Mouse (Mus musculus) kidney, adult 11 months (tissue): Measurements from ENCODE around the gene Tmem97.

Source experiments
- DNase-seq: peaks from one replicate; pipeline ENCODE4 v3.0.0; 2022

The Tmem97 gene

DNA sequence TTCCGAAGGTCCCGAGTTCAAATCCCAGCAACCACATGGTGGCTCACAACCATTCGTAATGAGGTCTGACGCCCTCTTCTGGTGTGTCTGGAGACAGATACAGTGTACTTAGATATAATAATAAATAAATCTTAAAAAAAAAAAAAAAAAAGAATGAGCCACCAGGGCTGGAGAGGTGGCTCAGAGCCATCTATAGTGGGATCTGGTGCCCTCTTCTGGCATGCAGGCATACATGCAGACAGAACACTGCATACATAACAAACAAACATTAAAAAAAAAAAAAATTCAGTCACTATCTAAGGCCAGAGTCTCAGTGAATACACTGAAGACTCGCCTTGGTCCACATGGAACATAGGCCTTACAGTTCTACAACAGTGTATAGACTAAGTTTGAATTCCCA, 41.4 kb downstream of the Tmem97 start:
- no peak for DNase-seq

DNA sequence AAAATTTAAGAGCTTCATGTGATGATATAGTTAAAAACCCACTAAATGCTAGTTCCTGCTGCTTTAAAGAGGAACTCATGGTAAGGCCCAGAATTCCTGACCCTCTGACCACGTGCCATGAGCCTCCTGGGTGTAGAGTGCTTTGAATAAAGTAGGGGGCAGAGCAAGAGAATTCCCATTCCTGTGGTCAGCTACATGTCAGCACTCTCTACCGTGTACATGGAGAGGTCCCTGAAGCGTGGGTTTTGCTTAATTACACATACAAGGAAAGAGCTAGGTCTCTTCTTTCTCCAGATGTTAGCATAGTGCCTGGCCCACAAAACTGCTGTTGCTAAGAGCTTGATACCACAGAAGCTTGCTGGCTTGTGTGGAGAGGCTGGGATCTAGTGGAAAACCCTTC, 45.1 kb downstream of the Tmem97 start:
- DNase-seq = no peak

DNA sequence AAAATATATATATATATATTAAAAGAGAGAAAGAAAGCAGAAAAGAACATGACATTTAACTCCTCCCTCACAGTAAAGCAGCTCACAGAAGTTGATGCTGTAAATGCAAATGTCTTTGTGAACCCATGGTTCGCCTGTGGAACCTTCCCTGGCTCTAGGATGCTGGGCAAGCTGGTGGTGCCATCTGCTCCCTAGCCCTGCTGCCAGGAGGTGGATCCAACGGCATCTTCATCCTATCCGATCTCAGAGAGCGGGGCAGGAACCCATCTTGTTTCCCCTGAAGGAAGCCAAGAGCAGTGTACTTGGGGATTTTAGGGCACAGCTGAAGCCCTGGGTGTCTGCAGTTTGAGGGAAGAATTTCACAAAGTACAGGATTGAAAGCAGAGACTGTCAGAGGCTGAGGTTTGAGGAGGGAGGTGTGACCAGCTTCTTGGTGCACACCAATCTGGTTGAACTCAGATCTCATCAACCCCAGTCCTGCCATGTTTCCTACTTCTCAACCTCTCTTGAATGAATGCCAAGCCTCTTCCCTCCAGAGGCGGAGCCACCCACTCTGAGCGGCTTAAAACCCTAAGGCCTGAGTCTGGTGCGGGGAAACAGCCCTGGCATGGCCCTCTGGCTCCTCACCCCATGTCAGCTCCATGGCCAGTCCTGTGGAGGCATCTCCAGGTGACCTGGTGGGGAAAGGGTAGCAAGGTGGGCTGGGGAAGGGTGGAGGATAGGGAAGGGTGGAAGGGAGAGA, 47.5 kb downstream of the Tmem97 start, which contains the start of gene Sebox:
TSS of gene Sebox (plus strand) at position 539 of the 742 bp plus-strand sequence.
- DNase-seq = no peak

DNA sequence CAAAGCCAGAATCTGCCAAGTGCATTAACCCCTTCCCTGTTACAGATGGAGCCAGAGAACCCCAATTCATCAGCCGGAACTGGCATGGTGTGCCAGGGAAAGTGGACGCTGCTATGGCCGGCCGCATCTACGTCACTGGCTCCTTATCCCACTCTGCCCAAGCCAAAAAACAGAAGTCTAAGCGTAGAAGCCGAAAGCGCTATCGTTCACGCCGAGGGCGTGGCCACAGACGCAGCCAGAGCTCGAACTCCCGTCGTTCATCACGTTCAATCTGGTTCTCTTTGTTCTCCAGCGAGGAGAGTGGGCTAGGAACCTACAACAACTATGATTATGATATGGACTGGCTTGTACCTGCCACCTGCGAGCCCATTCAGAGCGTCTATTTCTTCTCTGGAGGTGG, 49.0 kb downstream of the Tmem97 start:
- no peak for DNase-seq

DNA sequence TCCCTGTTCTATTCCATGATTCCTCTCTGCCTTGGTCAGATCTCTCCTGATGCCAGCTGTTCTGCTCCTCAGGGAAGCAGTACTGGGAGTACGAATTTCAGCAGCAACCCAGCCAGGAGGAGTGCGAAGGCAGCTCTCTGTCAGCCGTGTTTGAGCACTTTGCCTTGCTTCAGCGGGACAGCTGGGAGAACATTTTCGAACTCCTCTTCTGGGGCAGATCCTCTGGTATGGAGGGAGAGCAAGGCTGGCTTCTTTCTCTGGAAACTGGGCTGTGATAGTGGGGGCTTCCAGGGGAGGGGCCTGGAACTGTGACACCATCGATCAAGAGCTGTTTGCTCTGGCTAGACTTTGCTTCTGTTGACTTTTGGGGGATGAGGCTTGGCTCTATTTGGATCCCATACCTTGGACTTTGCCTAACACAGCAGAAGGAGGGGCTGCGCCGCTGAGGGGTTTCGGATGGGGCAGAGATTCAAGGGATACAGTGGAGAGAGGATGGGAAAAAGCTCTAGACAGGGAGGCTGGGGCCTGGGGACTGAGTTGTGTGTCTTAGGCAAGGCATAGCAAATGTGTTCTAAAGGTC, 49.9 kb downstream of the Tmem97 start:
- DNase-seq = no peak

DNA sequence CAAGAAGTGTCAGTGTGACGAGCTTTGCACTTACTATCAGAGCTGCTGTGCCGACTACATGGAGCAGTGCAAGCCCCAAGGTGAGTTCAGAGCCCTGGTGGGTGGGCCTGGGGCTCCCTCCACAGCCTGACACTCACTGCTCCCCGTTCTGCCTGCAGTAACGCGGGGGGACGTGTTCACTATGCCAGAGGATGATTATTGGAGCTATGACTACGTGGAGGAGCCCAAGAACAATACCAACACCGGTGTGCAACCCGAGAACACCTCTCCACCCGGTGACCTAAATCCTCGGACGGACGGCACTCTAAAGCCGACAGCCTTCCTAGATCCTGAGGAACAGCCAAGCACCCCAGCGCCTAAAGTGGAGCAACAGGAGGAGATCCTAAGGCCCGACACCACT, 51.0 kb downstream of the Tmem97 start:
- no peak for DNase-seq

DNA sequence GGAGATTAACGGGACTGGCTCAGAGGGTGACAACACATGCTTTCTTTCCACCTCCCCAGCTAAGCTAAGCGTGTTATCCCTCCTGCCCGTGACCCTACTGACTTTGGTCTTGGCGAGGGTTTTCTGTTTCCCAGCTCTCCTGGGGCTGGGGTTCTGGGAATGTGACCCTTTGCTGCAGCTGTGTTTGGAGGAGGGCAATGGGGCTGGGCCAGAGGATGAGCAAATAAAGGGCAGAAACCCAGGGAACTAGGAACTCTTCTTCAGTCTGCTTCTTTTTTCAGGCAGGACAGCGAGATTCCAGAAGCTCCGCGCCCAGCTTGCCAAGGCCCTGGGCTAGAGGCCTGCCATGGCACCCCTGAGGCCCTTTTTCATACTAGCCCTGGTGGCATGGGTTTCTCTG, 51.6 kb downstream of the Tmem97 start, which contains the start of gene Vtn:
TSS of gene Vtn (plus strand) at position 88 of the 400 bp plus-strand sequence.
- no peak for DNase-seq

DNA sequence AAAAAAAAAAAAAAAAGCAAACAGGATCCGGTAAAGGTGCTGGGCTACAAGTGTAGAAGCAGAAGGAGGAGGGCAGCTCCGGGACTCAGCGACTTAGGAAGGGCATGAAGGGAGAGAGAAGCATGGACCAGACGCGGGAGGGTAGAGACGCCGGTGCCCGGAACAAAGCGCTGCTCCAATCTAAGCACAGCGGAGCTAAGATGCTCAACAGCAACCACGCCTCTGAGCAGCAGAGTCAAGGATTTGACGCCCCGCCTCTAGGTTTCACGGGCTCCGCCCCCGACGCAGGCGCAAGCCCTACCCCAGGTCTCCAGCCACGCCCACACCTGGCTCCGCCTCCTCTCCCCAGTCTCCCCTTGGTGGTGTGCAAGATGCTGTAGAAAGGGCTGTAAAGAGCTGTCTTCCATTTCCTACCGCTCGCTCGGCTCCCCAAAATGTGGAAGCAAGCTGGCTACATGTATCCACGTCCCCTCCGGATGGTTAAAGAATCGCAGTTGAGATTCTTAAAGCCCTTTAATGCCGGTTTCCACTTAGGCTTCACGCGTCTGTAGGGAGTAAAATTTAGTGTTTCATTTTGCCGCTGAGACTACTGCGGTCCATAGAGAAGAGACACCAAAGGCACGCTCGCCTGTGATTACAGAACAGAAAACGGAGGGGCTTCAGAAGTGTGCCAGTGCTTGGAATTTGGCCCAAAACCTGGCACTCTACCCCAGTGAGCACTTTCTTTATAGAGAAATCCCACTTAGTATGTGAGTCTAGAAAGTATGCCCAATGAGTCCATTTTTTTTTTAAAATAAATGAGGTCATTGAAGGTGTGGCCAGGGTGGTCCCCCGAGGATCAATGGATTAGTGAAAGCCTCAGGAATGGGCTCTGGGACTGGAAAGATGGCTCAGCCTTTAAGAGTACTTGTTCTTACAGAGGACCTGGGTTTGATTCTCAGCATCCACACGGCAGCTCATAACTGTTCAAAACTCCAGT, 52.7 kb downstream of the Tmem97 start, which contains the start of gene Sarm1:
TSS of gene Sarm1 (minus strand) at position 211 of the 979 bp plus-strand sequence.
- peak; percentile 91 for DNase-seq

DNA sequence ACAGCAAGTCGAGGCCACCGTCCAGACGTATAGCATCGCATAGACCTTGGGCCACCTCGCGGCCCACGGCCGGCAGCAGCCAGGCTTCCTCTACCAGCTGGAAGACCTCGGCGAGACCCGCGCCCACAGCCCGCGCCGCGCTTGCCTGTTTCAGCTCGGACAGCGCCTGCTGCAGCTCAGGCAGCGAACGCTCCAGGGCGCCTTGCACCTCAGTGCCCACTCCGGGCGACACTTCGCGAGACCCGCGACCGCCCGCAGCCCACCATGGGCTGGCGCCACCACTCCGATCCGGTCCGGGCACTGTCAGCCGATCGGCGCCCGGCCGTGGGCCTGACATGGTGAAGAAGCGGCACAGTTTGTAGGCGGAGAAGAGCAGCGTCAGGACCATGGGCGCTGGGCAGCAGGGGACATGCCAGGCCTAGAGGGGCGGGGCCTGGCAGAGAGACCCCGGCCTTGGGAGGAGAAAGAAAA, 53.5 kb downstream of the Tmem97 start:
- DNase-seq = no peak

DNA sequence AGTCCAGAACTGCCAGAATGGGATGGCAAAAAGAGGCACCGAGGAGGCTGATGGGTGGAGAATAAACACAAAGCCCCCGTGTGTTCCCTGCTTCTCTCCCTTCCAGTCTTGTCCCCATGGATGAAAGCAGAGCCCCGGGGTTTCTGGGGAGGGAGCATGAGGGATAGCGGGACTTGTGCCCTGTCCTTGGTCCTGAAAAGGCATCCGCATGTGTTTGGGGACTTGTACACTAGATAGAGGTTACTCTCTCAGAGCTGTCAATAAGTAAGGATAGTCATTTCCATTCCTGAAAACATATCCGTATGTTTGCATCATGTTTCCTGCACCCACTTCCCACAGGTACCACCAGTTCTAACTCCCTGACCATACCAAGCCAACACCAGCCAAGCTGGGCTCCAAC, 54.7 kb downstream of the Tmem97 start:
- DNase-seq = no peak
